Mouse (Mus musculus) thymus, postnatal 25 days (tissue): ENCODE measurements around the gene Thsd7b.

Source experiments
- DNase-seq: peaks from one replicate; pipeline ENCODE4 v3.0.0; 2022

The Thsd7b gene

DNA sequence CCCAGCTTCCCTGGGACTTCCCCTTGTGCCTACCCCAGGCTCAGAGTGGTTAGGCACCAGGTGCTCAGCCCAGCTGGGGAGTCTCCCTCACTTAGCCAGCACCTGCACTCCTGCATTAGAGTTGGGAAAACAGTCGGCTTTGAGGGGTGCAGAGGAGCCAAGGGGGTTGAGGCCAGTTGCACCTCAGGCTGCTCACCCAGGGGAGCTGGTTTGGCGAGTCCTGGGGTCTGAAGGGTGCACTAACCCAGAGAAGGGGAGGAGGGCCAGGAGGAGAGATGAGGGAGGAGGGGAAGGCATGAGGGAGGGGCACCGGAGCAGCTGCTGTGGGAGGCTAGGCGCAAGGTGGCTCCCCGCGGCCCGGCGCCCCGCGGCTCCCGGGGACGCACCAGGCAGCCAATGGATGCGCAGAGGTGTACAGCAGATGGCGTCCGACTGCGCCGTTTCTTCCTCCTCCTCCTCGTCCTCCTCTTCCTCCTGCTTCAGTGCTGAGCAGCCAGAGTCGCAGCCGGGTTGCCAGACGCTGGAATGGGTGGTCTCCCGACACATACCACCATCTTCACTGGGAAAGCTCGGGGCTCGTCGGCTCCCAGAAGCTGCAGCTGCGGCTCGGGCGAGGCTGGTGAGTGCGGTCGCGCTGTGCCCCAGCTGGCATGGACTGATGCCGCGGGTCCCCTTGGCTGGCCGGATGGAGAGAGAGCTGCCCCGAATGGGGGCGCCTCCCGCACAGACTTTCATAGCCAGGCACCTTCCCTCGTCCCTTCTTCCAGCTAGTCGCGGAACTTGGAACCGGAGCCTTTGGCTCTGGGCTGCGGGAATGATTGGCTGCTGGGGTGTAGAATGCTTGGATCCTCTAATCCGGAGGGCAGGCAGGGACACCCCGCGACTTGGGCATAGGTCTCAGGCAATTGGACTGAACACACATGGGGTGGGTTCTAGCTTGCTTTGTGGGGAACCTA is at the start of gene Thsd7b:
Thsd7b (plus strand) TSS at position 321 of the 956 bp plus-strand sequence.
- no peak for DNase-seq

DNA sequence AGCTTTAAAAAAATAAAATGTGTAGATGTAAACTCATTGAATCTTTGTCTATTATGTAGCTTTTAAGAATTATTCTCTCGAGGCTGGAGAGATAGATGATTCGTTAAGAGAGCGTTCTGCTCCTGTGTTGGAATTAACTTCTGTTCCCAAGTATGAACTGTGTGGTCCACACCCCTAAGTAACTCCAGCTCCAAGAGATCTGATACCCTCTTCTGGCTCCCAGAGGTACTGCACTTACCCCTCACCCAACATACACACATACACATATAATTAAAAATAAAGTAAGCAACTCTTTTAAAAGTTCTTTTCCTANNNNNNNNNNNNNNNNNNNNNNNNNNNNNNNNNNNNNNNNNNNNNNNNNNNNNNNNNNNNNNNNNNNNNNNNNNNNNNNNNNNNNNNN is 28.8 kb upstream of the Thsd7b start:
- peak; percentile 1 for DNase-seq

DNA sequence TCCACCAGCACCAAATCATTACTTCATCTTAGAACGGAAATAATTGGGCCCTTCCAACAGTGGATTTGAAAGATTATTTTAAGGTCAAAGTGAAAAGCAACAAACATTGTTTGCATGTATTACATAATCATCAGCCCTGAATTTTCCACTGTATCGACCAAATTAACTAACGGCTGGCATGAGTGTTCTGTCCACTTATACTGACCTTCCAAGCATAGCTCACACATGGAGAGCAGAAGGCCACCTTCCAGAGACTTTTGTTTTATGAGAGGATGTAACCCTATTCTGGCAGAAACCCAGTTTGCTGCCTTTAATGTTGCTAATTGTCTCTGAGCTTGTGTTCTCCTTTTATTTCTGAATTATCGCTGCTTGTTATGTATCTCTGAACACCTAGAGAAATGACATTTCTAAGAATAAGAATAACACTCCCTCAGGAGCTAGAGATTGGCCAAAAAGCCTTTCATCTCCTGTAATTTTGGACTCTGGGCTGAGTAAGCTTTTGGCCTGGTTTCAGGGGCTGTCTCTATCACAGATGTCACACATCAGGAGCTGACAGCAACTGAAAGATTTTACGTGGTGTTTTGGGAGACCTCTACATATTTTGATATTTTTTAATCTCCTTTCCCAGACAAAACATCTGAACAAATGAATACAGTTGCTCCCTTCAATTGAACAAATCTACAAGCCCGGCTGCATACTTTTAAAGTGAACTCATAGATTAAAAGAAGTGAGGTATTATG is 22.2 kb upstream of the Thsd7b start:
- no peak for DNase-seq

DNA sequence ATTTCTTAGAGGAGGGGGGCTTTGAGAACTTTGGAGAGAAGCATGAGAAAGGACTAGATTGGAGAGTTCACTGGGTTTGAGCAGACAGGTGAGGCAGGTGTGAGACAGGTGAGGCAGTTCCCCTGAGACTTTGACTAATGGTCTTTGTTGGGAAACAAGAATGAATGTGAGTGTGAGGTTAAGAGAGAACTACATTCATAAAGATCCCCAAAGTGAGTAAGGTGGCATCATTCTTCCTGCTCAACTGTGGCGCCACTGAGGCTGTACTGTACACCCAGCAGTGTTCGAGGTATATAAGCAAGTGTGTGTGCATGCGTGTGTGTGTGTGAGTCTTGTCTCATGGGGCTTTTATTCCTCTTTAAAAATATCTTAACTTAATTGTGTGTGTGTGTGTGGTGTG is 6.4 kb upstream of the Thsd7b start:
- no peak for DNase-seq

DNA sequence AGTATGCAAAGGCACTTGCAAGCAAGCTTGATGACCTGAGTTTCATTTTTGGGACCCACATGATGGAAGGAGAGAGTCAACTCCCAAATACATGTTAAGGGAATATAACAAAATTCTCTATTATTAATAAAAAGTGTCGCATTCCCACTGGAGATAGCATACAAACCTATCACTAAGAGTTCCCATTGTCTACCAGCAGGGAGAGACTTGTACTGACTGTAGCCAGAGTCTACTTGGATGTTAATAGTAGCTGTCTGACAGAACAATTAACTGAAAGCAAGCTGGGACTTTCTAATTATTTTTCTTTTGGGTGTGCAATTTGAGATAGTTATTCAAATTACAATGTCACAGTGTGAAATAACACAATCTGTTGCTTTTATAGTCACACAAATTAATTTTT is 31.1 kb downstream of the Thsd7b start:
- DNase-seq, result no peak

DNA sequence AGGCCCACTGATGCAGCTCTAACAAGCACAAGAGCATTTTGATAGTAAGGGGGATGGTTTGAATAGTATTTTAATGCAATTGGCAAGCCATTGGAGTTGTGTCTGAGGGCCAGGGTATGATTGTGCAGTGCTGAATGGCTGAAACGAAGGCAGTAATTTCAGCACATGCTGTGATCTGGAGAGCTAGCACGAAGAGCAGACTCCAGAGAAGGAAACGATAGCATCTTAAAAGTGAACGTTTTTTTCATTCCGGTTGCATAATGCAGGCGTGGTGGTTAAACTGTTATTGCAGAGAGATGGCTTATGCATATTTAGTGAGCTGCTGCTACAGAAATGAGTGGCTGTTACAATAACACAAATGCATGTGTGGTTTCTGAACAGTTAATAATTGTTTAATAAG is 51.3 kb downstream of the Thsd7b start:
- no peak for DNase-seq

DNA sequence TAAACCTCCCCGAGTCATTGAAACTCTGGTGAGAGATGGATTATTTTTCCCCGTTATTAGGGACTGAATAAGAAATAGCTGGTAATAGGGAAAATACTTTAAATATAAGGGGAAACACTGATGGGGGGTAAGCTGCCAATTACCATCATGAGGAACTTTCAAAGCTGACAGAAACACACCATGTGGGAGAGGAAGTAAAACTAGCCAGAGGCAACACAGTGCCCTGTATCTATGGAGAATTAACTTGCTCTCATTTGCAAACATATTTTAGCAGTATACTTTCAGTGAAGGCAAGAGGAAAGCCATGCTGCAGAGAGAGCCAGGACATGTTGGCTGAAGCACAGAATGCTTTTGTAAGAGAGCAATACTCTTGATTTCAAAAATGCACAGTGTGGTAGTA is 51.7 kb downstream of the Thsd7b start:
- no peak for DNase-seq

DNA sequence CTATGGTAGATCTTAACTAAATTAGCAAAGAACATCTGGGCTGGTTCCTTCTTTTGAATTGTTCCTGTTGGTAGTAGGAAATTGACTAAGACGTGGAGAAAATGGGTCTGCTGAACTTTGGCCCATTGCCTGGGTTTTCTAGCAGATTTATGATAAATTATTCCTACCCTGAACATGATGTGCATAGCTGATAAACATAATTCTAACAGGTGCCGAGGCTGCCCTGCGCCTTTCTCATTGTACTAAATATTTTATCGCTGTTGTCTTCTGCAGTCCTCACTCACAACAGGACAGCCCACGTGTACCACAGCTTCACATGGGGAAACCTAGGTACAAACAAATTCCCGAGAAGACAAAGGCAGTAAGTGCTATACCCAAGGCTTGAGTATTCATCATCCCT is 83.5 kb downstream of the Thsd7b start:
- no peak for DNase-seq

DNA sequence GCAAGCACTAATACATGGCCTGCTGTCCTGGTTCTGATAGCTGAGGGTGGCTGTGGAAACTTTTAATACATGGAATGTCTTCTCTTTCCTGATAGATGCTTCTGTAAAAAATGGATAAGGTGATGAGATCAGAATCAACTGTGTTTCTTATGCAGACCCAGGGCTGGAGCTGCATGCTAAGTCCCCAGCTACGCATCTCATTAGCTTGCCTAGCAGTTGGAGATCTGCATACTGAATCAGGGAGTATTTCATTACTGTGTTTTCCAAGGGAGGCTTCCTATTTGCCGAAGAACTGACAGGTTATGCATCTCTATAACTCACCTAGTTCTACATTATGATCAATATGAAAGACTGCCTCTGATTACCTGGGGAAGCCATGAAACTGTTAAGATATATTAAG is 84.3 kb downstream of the Thsd7b start:
- DNase-seq, result no peak

DNA sequence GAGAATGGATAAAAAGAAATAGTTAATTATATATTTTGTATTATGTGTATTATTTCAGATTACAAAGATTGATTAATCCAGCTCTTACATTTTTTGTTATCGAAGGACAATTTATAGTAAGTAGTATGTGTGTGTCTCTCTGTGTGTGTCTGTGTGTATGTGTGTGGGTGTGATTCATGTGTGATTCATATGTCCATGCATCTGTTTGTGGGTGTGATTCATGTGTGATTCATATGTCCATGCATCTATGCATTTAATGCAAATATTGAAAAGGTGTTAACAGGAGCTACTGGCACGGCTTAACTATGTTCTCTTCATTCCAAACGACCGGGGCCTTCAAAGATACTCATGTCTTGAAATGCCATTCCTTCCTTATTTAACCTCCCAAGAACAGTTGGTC is 90.3 kb downstream of the Thsd7b start:
- DNase-seq, result no peak

DNA sequence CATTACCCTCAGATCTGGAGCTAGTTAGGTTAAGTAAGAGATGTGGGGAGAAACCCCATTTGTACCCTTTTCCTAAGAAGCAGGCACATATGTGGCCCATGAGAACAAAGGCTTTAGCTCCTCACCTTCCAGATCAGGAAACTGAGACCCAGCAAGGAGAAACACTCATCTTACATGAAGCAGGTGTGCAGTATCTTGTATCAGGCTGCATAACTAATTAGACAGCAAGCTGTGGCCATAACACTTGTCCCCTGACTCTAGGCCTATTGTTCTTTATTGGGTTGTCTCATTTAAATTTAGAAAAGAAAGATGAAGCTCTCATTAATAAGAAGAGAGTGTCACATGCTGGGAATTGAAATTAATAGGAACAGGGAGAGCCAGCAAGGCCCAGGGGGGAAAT is 91.7 kb downstream of the Thsd7b start:
- no peak for DNase-seq

DNA sequence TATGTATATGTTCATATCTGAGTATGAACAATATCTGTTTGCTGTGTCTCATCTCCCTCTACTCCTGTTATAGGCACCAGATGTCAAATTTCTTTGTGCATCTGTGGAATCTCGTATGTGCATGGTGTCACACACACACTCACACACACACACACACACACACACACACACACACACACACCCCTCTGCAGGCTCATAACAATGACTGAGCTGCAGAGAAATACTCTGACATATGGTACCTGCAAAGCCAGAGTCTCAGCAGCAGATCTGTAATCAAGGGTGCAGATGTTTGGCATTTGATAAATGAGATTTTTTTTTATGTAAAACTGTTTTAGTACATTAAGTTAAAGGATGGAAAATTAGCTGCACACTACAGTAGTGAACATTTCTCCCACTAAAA is 92.5 kb downstream of the Thsd7b start:
- no peak for DNase-seq

DNA sequence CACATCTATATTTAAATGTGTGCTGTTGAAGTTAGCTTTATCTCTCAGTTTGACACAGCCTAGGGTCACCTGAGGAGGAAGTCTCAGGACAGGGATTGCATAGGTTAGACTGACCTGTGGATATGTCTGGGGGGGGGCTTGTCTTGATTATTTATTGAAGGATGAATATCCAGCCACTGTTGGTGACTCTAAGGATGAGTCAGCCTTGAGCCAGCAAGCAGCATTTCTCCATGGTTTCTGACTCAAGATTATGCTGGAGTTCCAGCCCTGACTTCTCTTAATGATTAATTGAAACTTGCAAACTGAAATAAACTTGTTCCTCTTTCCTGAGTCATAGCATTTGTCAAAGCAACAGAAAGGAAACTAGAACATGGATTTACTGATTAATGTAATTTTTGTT is 113.4 kb downstream of the Thsd7b start:
- DNase-seq, result no peak

DNA sequence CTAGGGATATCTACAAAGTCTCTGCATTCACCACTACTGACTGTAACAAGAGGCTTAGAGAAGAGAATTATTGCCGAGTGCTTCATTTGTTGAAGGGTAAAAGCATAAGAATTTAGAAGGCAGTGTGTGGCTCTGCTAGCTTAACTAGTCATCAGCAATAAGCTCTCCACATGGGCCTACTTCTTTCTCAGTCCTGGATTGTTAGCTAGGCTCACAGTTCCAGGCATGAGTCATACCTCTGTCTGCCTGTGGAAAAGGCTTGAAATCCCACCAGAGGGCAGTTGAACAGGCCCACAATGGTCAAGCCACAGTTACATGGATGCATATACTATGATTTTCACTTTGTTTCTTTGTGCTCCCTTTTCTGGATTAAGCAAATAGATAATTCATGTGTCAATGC is 138.5 kb downstream of the Thsd7b start:
- no peak for DNase-seq

DNA sequence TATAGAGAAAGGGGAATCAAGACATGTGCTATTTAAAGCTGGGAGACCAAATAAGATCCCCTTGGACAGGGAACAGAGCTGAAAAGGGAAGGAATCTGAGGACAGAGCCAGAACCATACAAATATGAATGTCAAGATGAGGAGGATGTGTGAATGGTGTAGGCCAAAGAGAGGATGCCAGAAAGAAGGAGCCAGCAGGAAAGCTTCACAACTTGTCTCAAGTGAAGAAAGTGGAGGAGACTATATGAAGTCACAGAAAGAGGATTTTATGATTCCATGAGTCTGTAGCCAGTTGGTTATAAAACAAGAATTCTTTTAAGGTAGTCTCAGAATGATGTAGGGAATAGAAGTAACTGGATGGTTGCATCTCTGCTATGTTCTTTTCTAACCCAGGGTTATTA is 148.5 kb downstream of the Thsd7b start:
- no peak for DNase-seq

DNA sequence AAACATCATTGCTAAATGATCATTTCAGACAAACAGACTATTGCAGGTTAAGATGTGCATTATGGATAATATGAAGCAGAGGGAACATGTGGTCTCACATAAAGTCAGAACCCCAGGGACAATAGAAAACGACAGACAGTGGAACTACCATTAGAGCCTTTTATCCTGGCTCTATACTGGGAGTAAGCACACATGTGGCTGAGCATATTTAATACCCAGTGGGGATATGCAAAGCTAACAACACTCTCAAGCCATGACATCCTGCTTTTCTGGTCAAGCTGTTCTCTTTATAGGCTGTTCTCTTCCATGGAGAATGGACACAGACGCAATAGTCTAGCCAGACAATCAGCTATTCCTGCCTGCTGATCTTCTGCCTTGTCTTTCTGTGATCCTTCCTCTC is 191.3 kb downstream of the Thsd7b start:
- no peak for DNase-seq

DNA sequence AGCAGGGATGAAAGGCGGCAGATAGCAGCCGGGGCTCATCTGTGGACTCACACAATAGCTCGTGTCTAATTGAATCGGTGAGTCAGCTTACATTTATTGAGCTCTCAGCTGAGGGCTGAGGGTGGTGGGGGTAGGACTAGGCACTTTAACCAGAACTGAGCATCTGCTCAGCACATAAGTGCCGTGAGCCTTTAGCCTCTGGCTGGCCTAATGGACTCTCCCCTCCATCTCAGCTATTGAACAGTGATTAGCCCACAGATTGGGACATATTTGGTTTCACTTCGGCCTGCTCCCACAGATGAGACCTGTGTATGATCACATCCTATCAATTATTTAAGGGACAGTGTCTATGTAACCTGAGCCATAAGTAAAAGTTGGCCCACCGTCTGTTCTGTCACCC is 200.4 kb downstream of the Thsd7b start:
- no peak for DNase-seq

DNA sequence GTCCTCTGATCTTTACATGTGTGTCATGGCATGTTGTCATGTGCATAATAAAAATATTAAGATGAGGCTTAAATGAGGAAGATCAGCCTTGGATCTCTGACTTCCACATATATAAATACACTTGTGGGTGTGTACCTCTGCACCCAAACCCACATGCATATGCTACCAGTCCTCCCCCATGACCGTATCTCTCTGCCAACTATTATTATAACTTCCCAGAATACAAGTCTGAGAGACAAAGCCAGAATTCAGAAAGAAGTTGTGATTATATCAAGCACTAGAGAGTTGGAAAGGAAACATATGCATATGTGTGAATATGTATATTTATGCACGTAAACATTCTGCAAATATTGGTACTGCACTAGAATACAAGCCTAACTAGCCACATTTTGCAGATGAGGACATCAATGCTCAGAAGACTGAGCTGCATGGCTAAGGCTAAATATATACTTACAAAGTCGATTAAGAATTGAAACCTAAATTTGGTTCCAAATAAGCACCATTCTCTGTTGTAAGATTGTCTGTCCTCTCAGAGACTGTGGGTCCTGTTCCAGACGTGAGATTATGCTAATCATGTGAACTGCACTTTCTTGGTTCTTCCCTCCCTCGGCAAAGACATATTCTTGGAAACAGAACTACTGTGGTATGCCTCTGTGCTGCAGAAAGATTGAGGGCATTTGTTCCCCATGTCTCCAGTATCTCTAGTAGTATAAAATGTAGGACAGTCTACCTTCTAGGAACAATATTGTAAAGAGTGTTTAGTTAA is 211.3 kb downstream of the Thsd7b start:
- no peak for DNase-seq

DNA sequence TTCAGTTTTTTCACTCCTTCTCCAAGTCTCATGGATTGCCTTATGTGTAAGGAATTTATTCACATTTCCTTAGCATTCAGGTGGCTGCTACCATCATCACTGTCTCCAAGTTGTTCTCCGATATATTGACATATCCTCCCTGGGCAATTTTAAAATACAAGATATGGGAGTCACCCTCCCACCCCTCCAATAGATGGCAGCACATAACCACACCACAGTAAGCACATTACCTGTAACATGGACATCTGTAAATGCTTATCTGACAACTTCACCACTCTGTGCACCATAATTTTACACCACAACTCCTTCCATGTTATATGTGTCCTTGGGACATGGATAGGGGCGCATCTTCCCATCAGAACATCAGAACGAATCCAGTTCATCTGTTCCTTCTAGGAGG is 218.0 kb downstream of the Thsd7b start:
- peak; percentile 2 for DNase-seq

DNA sequence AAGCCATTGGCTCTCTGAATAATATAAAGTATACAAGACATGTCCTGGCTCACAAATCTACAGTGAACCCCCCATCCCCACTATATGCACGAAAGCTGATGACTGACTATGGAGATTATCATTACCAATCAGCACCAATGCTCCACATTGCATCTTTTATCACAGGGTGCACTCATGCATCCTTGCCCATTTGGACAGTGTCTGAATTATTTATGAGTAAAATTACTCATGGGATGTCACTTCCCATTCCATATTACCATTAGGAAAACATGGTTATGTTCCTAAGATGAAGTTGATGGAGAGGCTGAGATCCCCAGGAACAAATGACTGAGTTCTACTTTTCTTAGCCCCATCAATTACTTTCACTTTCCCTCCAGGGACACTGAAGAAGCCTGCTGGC is 220.8 kb downstream of the Thsd7b start:
- DNase-seq, result no peak

DNA sequence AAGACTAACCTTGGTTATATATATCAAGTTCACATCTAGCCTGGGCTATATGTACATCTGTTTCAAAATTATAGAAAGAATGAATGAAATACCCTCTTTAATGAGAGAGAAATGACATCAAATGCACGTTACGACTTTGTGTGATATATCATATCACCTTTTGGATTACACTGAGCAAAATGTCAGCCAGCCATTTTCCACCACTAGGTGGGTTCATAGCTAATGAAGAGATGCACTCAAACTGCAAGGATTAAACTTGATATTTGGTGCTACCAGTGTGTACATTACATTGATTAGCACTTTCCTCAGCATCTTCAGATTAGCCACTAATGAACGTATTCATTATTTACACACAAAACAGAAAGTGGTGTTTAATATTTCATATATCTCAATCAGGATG is 228.6 kb downstream of the Thsd7b start:
- no peak for DNase-seq

DNA sequence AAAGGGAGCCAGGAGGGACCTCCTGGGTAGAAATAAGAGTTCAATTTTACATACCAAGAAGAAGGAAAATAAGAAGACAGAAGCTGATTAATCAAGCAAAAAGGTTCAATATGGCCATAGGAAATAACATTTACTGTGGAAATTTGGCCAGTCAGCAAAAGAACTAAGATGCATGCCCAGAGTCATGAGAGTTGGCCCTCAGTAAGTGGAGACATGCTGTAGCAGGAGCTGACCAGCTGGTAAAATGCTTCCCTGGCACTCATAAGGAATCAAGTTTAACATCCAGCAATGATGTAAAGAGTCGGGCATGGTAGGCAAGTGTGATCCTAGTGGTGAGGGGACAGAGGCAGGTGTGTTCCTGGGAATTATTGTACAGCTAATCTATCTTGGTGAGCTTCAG is 243.3 kb downstream of the Thsd7b start:
- no peak for DNase-seq

DNA sequence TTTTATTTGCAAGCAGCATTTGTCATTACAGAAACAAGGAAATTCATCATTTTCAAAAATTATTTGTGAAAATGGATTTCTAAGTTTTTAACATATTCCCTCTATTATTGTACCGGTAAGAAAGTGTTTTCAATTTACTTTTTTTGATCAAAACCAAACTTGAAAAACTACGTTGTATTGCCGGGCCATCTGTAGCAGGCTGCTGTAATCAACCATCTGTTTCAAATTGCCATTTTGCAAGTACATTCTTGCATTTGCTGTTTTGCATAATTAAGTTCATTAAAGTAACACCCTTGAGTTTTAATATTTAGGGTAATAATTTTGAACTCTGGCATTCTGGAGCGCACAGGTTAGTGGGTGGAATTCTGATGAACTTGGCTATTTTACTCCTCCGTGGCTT is 246.6 kb downstream of the Thsd7b start:
- no peak for DNase-seq

DNA sequence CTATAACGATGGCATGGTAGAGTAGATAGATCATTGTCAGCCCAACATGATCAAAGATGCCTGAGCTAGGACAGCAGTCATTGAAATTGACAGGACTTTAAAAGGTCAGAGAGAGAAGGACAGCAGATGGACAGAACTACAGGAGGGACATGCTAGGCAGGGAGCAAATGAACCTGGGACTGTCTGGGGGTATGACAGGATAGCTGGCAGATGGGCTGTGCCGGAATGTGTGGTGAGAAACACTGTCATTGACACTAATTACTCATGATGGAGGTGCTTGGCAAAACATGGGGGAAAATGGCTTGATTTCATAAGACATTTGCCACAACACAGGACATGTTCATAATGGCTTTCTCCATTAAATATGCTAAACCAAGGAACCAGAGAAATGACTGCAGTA is 253.9 kb downstream of the Thsd7b start:
- DNase-seq, result no peak
